ENCODE assay signal across 9 mouse cellular contexts in genomic region chr4:134012858-134013528, GRCm38 (mm10). TPM values are rescaled to one million over a fixed set of nuclear protein-coding genes. Genes with fewer than 3 reads are reported as not detected.
DNase-seq lines count a peak whose midpoint lies in the region; ATAC-seq and TF ChIP-seq lines count a peak whose summit lies in the region.
"Had no signal": no experiment of that assay in that cellular context is flagged by ENCODE, and none has a peak within 500 bp of the region (broad histone marks: within the 10 kb centered on the region; RNA-seq: fewer than 3 reads in every experiment).

No protein-coding gene starts in this region.

- no peaks in the 10 kb centered on the region for H3K36me3 ChIP-seq in liver, postnatal 0 days (replicated peaks; ENCODE audit: insufficient read depth, low read length)
- H3K36me3 ChIP-seq: embryonic facial prominence, embryonic 15.5 days had no signal

- no peak overlapping the region for H3K9ac ChIP-seq in liver, postnatal 0 days (replicated peaks)
- H3K9ac ChIP-seq: embryonic facial prominence, embryonic 15.5 days had no signal

- H3K4me3 ChIP-seq in liver, postnatal 0 days (ENCODE audit: low read depth, low read length) = no peak overlapping the region
- H3K4me3 ChIP-seq: embryonic facial prominence, embryonic 15.5 days had no signal

- 54% methylated on average over 12 of the region's 12 CpGs for WGBS in liver, postnatal 0 days (ENCODE audit: insufficient replicate concordance)

- peaks cover 22% of the 10 kb centered on the region for H3K27me3 ChIP-seq in liver, postnatal 0 days (ENCODE audit: insufficient read depth, low read length)

- H3K9me3 ChIP-seq in liver, postnatal 0 days (ENCODE audit: low read length) = no peaks in the 10 kb centered on the region
- H3K9me3 ChIP-seq: embryonic facial prominence, embryonic 15.5 days had no signal

- TF ChIP-seq CTCF in brain, embryonic 14.5 days (IDR thresholded peaks at IDR 0.05; ENCODE audit: borderline replicate concordance, extremely low read depth, insufficient read depth, insufficient read length) = peak; percentile 54
- TF ChIP-seq CTCF in liver, postnatal 0 days (IDR thresholded peaks at IDR 0.05; ENCODE audit: low read depth) = peak; percentile 55

- peaks cover 2% of the 10 kb centered on the region; the same call in 1 of the 2 replicates for H3K4me1 ChIP-seq in liver, postnatal 0 days (ENCODE audit: insufficient read depth)

- ATAC-seq in liver, postnatal 0 days = no peak
- ATAC-seq in frontal cortex, adult (ENCODE audit: low TSS enrichment) = no peak

- no peak for TF ChIP-seq POLR2A in brain, embryonic 14.5 days (IDR thresholded peaks at IDR 0.05; ENCODE audit: borderline replicate concordance, extremely low read depth, insufficient read depth, insufficient read length, poor library complexity, severe bottlenecking)

- no peak for TF ChIP-seq EP300 in liver, postnatal 0 days (IDR thresholded peaks at IDR 0.05; ENCODE audit: low read depth)

- peak; percentile 16 for DNase-seq in heart, adult 8-10 months (ENCODE audit: low spot score)
- no peak for DNase-seq in heart, postnatal 25 days (ENCODE audit: low spot score)
- DNase-seq in A20 (ENCODE audit: low read depth, low spot score) = peak; percentile 53
- DNase-seq in brain, embryonic 14.5 days (ENCODE audit: low read depth) = no peak
- peak; percentile 31 for DNase-seq in liver, postnatal 0 days
- DNase-seq in right cerebral cortex, adult 18-20 months = no peak
- no peak for DNase-seq in kidney, adult 9 months

- no peak overlapping the region for H3K27ac ChIP-seq in liver, postnatal 0 days (ENCODE audit: low read depth)
- H3K27ac ChIP-seq: embryonic facial prominence, embryonic 15.5 days had no signal

- H3K4me2 ChIP-seq in liver, postnatal 0 days (ENCODE audit: low read depth, low read length) = no peak overlapping the region
- H3K4me2 ChIP-seq: embryonic facial prominence, embryonic 15.5 days had no signal

- intact Hi-C loops in heart, postnatal 25 days (cut with DNase I) = no loop called here

RNA-seq across cellular contexts. Expression of gene Lin28a, which starts 5.6 kb away (rescaled TPM):
- not detected for total RNA-seq in heart, adult 8-10 months (2022)
- not detected for total RNA-seq in heart, postnatal 25 days (2021)
- 0.34 TPM in 2 replicates for polyA plus RNA-seq in brain, embryonic 14.5 days (2012; rRNA removed)
- 0.87 and 1.1 TPM in 2 replicates for polyA plus RNA-seq in liver, postnatal 0 days (2015; fragmentation: Nextera tagmentation; extraction: Ambion mirVana)
- polyA plus RNA-seq: embryonic facial prominence, embryonic 15.5 days had no signal

RNA-seq across cellular contexts. Expression of gene Dhdds, which starts 12.3 kb away (rescaled TPM):
- 10 to 100 TPM; 33.6 to 44.8 (median 36.3) TPM for total RNA-seq in heart, adult 8-10 months (2022)
- total RNA-seq in heart, postnatal 25 days (2021) = 10 to 100 TPM; 26.4 to 30.1 TPM
- 47.0 and 56.1 TPM in 2 replicates for polyA plus RNA-seq in brain, embryonic 14.5 days (2012; rRNA removed)
- 8.3 and 10.3 TPM in 2 replicates for polyA plus RNA-seq in liver, postnatal 0 days (2015; fragmentation: Nextera tagmentation; extraction: Ambion mirVana)

RNA-seq across cellular contexts. Expression of gene Zfp683, which starts 40.6 kb away (rescaled TPM):
- total RNA-seq in heart, adult 8-10 months (2022) = not detected
- total RNA-seq in heart, postnatal 25 days (2021) = not detected
- polyA plus RNA-seq in brain, embryonic 14.5 days (2012; rRNA removed) = not detected in 2 replicates
- polyA plus RNA-seq in liver, postnatal 0 days (2015; fragmentation: Nextera tagmentation; extraction: Ambion mirVana) = not detected in 2 replicates
- polyA plus RNA-seq: embryonic facial prominence, embryonic 15.5 days had no signal

RNA-seq across cellular contexts. Expression of gene Hmgn2, which starts 44.5 kb away (rescaled TPM):
- 100 to 1,000 TPM; 101 to 125 (median 116) TPM for total RNA-seq in heart, adult 8-10 months (2022)
- 100 to 1,000 TPM; 104 to 120 TPM for total RNA-seq in heart, postnatal 25 days (2021)
- polyA plus RNA-seq in brain, embryonic 14.5 days (2012; rRNA removed) = 528 and 637 TPM in 2 replicates
- 547 and 562 TPM in 2 replicates for polyA plus RNA-seq in liver, postnatal 0 days (2015; fragmentation: Nextera tagmentation; extraction: Ambion mirVana)

RNA-seq across cellular contexts. Expression of gene Crybg2, which starts 47.6 kb away (rescaled TPM):
- under 1 TPM in 1 of 4 experiments, not detected in 3; 0.50 TPM for total RNA-seq in heart, adult 8-10 months (2022)
- not detected for total RNA-seq in heart, postnatal 25 days (2021)
- polyA plus RNA-seq in brain, embryonic 14.5 days (2012; rRNA removed) = 2.0 and 2.3 TPM in 2 replicates
- polyA plus RNA-seq in liver, postnatal 0 days (2015; fragmentation: Nextera tagmentation; extraction: Ambion mirVana) = 0.69 and 1.4 TPM in 2 replicates

Comparison
In these comparisons a context has a peak if more than half of its experiments do, and no peak if none do; other contexts are left out.
1. DNase-seq: peak in heart, adult 8-10 months (single experiment), A20 (single experiment) and liver, postnatal 0 days (single experiment); none in heart, postnatal 25 days (single experiment), brain, embryonic 14.5 days (single experiment), right cerebral cortex, adult 18-20 months (single experiment) and kidney, adult 9 months (single experiment).